Mouse (Mus musculus) lung, postnatal 0 days (tissue): Measurements from ENCODE around the gene Col4a1.

Experiments used
- CTCF ChIP-seq: IDR thresholded peaks from 2 replicates; pipeline ENCODE4 v1.5.1; 2016; ENCODE audit warnings: antibody characterized with exemption, mild to moderate bottlenecking
- EP300 ChIP-seq: IDR thresholded peaks from 2 replicates; pipeline ENCODE4 v1.6.1; 2016; ENCODE audit warnings: antibody characterized with exemption, mild to moderate bottlenecking, control low read depth

- TF ChIP-seq CTCF (no peak), EP300 (no peak)
Measured at GRCm38 (mm10) chr8:11321841-11322240, 9.2 kb upstream of the Col4a1 start.
